Mouse (Mus musculus): ENCODE measurements around the gene Tacr2. TPM values are rescaled to one million over a fixed set of nuclear protein-coding genes. Genes with fewer than 3 reads are reported as not detected.

Tacr2 gene
- polyA plus RNA-seq, 1 experiment from 2014 or later, result not detected

GRCm38 (mm10) chr10:62242358-62242757 lies 9.9 kb upstream of the Tacr2 start:
- Histone ChIP-seq H3K27me3 (no peaks in the 10 kb centered on the region), H3K36me3 (no peaks in the 10 kb centered on the region), H3K4me2 (replicated peaks) (no peak overlapping the region), H3K9me3 (no peaks in the 10 kb centered on the region), H3K4me1 (no peaks in the 10 kb centered on the region), H3K9ac (no peak overlapping the region), H3K4me3 (no peak overlapping the region), H3K27ac (no peak overlapping the region)
- no peak for ATAC-seq (ENCODE audit: insufficient number of reproducible peaks, insufficient read depth, low FRiP score, low TSS enrichment)
- 81% methylated on average over 10 of the region's 10 CpGs for WGBS

- H3K4me1 ChIP-seq, result 0 out of 2 replicates have a peak, but pooled peaks cover 3% of the 10 kb centered on the region
- no peaks in the 10 kb centered on the region for H3K36me3 ChIP-seq
- no peak for ATAC-seq (ENCODE audit: insufficient number of reproducible peaks, insufficient read depth, low FRiP score, low TSS enrichment)
- no peak overlapping the region for H3K9ac ChIP-seq
- WGBS, result 52% methylated on average over 13 of the region's 13 CpGs
- H3K4me3 ChIP-seq, result no peak overlapping the region
- H3K27me3 ChIP-seq, result no peaks in the 10 kb centered on the region
- no peaks in the 10 kb centered on the region for H3K9me3 ChIP-seq
- H3K4me2 ChIP-seq (replicated peaks), result no peak overlapping the region
- no peak overlapping the region for H3K27ac ChIP-seq
Measured at GRCm38 (mm10) chr10:62242896-62243295, 9.3 kb upstream of the Tacr2 start.

- Histone ChIP-seq H3K9me3 (no peaks in the 10 kb centered on the region), H3K27ac (no peak overlapping the region), H3K27me3 (no peaks in the 10 kb centered on the region), H3K9ac (no peak overlapping the region), H3K4me2 (replicated peaks) (no peak overlapping the region), H3K4me1 (0 out of 2 replicates have a peak, but pooled peaks cover 5% of the 10 kb centered on the region), H3K36me3 (no peaks in the 10 kb centered on the region), H3K4me3 (no peak overlapping the region)
- ATAC-seq (ENCODE audit: insufficient number of reproducible peaks, insufficient read depth, low FRiP score, low TSS enrichment), result no peak
- 87% methylated on average over 9 of the region's 9 CpGs for WGBS
Measured at GRCm38 (mm10) chr10:62244067-62244466, 8.2 kb upstream of the Tacr2 start.

GRCm38 (mm10) chr10:62247156-62247555 lies 5.1 kb upstream of the Tacr2 start:
- H3K9me3 ChIP-seq, result no peaks in the 10 kb centered on the region
- no peak overlapping the region for H3K4me2 ChIP-seq (replicated peaks)
- 68% methylated on average over 3 of the region's 3 CpGs for WGBS
- no peak overlapping the region for H3K4me3 ChIP-seq
- H3K27ac ChIP-seq, result no peak overlapping the region
- no peak for ATAC-seq (ENCODE audit: insufficient number of reproducible peaks, insufficient read depth, low FRiP score, low TSS enrichment)
- no peaks in the 10 kb centered on the region for H3K36me3 ChIP-seq
- no peaks in the 10 kb centered on the region for H3K27me3 ChIP-seq
- no peak overlapping the region for H3K9ac ChIP-seq
- H3K4me1 ChIP-seq, result 0 out of 2 replicates have a peak, but pooled peaks cover 5% of the 10 kb centered on the region

GRCm38 (mm10) chr10:62247815-62248214 lies 4.4 kb upstream of the Tacr2 start:
- 54% methylated on average over 8 of the region's 8 CpGs for WGBS
- H3K4me1 ChIP-seq, result 0 out of 2 replicates have a peak, but pooled peaks cover 5% of the 10 kb centered on the region
- H3K9me3 ChIP-seq, result no peaks in the 10 kb centered on the region
- H3K4me3 ChIP-seq, result no peak overlapping the region
- H3K9ac ChIP-seq, result no peak overlapping the region
- no peak for ATAC-seq (ENCODE audit: insufficient number of reproducible peaks, insufficient read depth, low FRiP score, low TSS enrichment)
- H3K4me2 ChIP-seq (replicated peaks), result no peak overlapping the region
- no peak overlapping the region for H3K27ac ChIP-seq
- H3K27me3 ChIP-seq, result no peaks in the 10 kb centered on the region
- no peaks in the 10 kb centered on the region for H3K36me3 ChIP-seq

- Histone ChIP-seq H3K27ac (no peak overlapping the region), H3K27me3 (no peaks in the 10 kb centered on the region), H3K9ac (no peak overlapping the region), H3K36me3 (no peaks in the 10 kb centered on the region), H3K4me3 (no peak overlapping the region), H3K9me3 (no peaks in the 10 kb centered on the region), H3K4me1 (0 out of 2 replicates have a peak, but pooled peaks cover 4% of the 10 kb centered on the region), H3K4me2 (replicated peaks) (no peak overlapping the region)
- 88% methylated on average over 27 of the region's 27 CpGs for WGBS
- ATAC-seq (ENCODE audit: insufficient number of reproducible peaks, insufficient read depth, low FRiP score, low TSS enrichment), result no peak
Measured at GRCm38 (mm10) chr10:62252496-62253235, 428 bp downstream of the Tacr2 start.

- H3K9ac ChIP-seq, result no peak overlapping the region
- no peak overlapping the region for H3K4me3 ChIP-seq
- WGBS, result 89% methylated on average over 5 of the region's 5 CpGs
- no peaks in the 10 kb centered on the region for H3K36me3 ChIP-seq
- H3K9me3 ChIP-seq, result no peaks in the 10 kb centered on the region
- H3K27me3 ChIP-seq, result no peaks in the 10 kb centered on the region
- H3K27ac ChIP-seq, result no peak overlapping the region
- H3K4me1 ChIP-seq, result no peaks in the 10 kb centered on the region
- ATAC-seq (ENCODE audit: insufficient number of reproducible peaks, insufficient read depth, low FRiP score, low TSS enrichment), result no peak
- H3K4me2 ChIP-seq (replicated peaks), result no peak overlapping the region
Measured at GRCm38 (mm10) chr10:62258298-62258697, 6.1 kb downstream of the Tacr2 start.

- H3K4me2 ChIP-seq (replicated peaks), result no peak overlapping the region
- no peaks in the 10 kb centered on the region for H3K9me3 ChIP-seq
- H3K4me1 ChIP-seq, result no peaks in the 10 kb centered on the region
- no peak overlapping the region for H3K27ac ChIP-seq
- H3K9ac ChIP-seq, result no peak overlapping the region
- no peaks in the 10 kb centered on the region for H3K36me3 ChIP-seq
- no peak overlapping the region for H3K4me3 ChIP-seq
- 16% methylated on average over 18 of the region's 18 CpGs for WGBS
- no peaks in the 10 kb centered on the region for H3K27me3 ChIP-seq
- ATAC-seq (ENCODE audit: insufficient number of reproducible peaks, insufficient read depth, low FRiP score, low TSS enrichment), result 0 out of 2 replicates have a peak, but pooled peaks have one; percentile 43
Measured at GRCm38 (mm10) chr10:62261115-62261886, 9.1 kb downstream of the Tacr2 start.

GRCm38 (mm10) chr10:62264299-62264698 lies 12.1 kb downstream of the Tacr2 start:
- ATAC-seq (ENCODE audit: insufficient number of reproducible peaks, insufficient read depth, low FRiP score, low TSS enrichment), result no peak
- no peaks in the 10 kb centered on the region for H3K4me1 ChIP-seq
- H3K27me3 ChIP-seq, result no peaks in the 10 kb centered on the region
- peaks cover 5% of the 10 kb centered on the region for H3K36me3 ChIP-seq
- WGBS, result 73% methylated on average over 2 of the region's 2 CpGs
- H3K9me3 ChIP-seq, result no peaks in the 10 kb centered on the region
- no peak overlapping the region for H3K4me3 ChIP-seq
- no peak overlapping the region for H3K27ac ChIP-seq
- H3K4me2 ChIP-seq (replicated peaks), result no peak overlapping the region
- H3K9ac ChIP-seq, result no peak overlapping the region

GRCm38 (mm10) chr10:62269278-62269677 lies 17.0 kb downstream of the Tacr2 start:
- no peaks in the 10 kb centered on the region for H3K27me3 ChIP-seq
- 83% methylated on average over 16 of the region's 16 CpGs for WGBS
- ATAC-seq (ENCODE audit: insufficient number of reproducible peaks, insufficient read depth, low FRiP score, low TSS enrichment), result no peak

GRCm38 (mm10) chr10:62275235-62275634 lies 23.0 kb downstream of the Tacr2 start:
- H3K36me3 ChIP-seq, result peaks cover 28% of the 10 kb centered on the region
- WGBS, result 38% methylated on average over 4 of the region's 4 CpGs
- H3K4me2 ChIP-seq (replicated peaks), result no peak overlapping the region
- H3K4me3 ChIP-seq, result no peak overlapping the region
- no peak overlapping the region for H3K9ac ChIP-seq
- H3K27ac ChIP-seq, result no peak overlapping the region
- no peaks in the 10 kb centered on the region for H3K4me1 ChIP-seq
- H3K27me3 ChIP-seq, result no peaks in the 10 kb centered on the region
- no peak for ATAC-seq (ENCODE audit: insufficient number of reproducible peaks, insufficient read depth, low FRiP score, low TSS enrichment)
- H3K9me3 ChIP-seq, result no peaks in the 10 kb centered on the region

More at GRCm38 (mm10) chr10:62269278-62269677, 17.0 kb downstream of the Tacr2 start:
- H3K9me3 ChIP-seq, result no peaks in the 10 kb centered on the region
- no peak overlapping the region for H3K4me2 ChIP-seq (replicated peaks)
- no peak overlapping the region for H3K4me3 ChIP-seq
- H3K36me3 ChIP-seq, result peaks cover 29% of the 10 kb centered on the region
- no peak overlapping the region for H3K9ac ChIP-seq
- H3K4me1 ChIP-seq, result no peaks in the 10 kb centered on the region
- H3K27ac ChIP-seq, result no peak overlapping the region
